Mouse (Mus musculus): ENCODE measurements at regions not wholly inside any gene's neighbourhood (a gene's known extent, or its start where the extent isn't known, plus 50 kb on each side); places are given as distances from the start of the nearest gene placed in this dataset.
A peak's percentile ranks its signal among the peaks of the same experiment; 100 is the strongest.

GRCm38 (mm10) chr9:30137611-30138287, 174.8 kb upstream of the Ntm start:
- Histone ChIP-seq H3K79me2 (ENCODE audit: control insufficient read depth, insufficient read depth, low read length, poor library complexity) (no peaks in the 10 kb centered on the region), H3K4me3 (ENCODE audit: control insufficient read depth in 1 of 2, insufficient read depth in 1 of 2, low read depth in 2 of 2, low read length in 2 of 2) (no peak overlapping the region), H3K9ac (ENCODE audit: control insufficient read depth, low read depth, low read length, poor library complexity, severe bottlenecking) (no peak overlapping the region), H3K27ac (ENCODE audit: control insufficient read depth, low read depth, low read length) (no peak overlapping the region), H3K36me3 (ENCODE audit: control insufficient read depth in 1 of 2, insufficient read depth in 2 of 2, low read length in 2 of 2) (no peaks in the 10 kb centered on the region), H3K9me3 (replicated peaks; ENCODE audit: insufficient read depth, low read length) (no peaks in the 10 kb centered on the region), H3K4me1 (ENCODE audit: control insufficient read depth in 1 of 2, insufficient read depth in 2 of 2, low read length in 2 of 2) (no peaks in the 10 kb centered on the region), H3K27me3 (ENCODE audit: control insufficient read depth in 1 of 2, insufficient read depth in 2 of 2, low read length in 2 of 2) (no peaks in the 10 kb centered on the region)
- no peak for TF ChIP-seq ZC3H11A (IDR thresholded peaks at IDR 0.05; ENCODE audit: low read depth, low read length)
- peak; percentile 4 to 37 (median 12); a peak in 3 of 6 replicates for TF ChIP-seq CTCF (IDR thresholded peaks at IDR 0.05 in 2 of 3, conservative IDR thresholded peaks at IDR 0.05 in 1 of 3; ENCODE audit: control insufficient read depth in 1 of 3, insufficient read depth in 1 of 3, low read depth in 2 of 3, low read length in 3 of 3, poor library complexity in 1 of 3, severe bottlenecking in 1 of 3)
- DNase-seq (ENCODE audit: low read depth, low spot score): peak; percentile 3

- no peak for TF ChIP-seq MYB (IDR thresholded peaks at IDR 0.05; ENCODE audit: low read depth, low read length)
- TF ChIP-seq POLR2AphosphoS2 (IDR thresholded peaks at IDR 0.05; ENCODE audit: low read length): no peak
- no peak for TF ChIP-seq ETS1 (IDR thresholded peaks at IDR 0.05; ENCODE audit: low read depth, low read length)
- no peak for TF ChIP-seq BHLHE40 (IDR thresholded peaks at IDR 0.05; ENCODE audit: borderline replicate concordance, low read depth, low read length)
- TF ChIP-seq MAX (IDR thresholded peaks at IDR 0.05; ENCODE audit: low read length): no peak
- no peak for TF ChIP-seq CTCF (IDR thresholded peaks at IDR 0.05 in 2 of 3, conservative IDR thresholded peaks at IDR 0.05 in 1 of 3; ENCODE audit: control insufficient read depth in 1 of 3, insufficient read depth in 1 of 3, low read depth in 2 of 3, low read length in 3 of 3, poor library complexity in 1 of 3, severe bottlenecking in 1 of 3)
- no peak for TF ChIP-seq USF2 (IDR thresholded peaks at IDR 0.05; ENCODE audit: borderline replicate concordance in 1 of 2, insufficient read depth in 1 of 2, low read depth in 1 of 2, low read length in 2 of 2)
- TF ChIP-seq CHD1 (IDR thresholded peaks at IDR 0.05; ENCODE audit: low read depth, low read length): no peak
- no peak for TF ChIP-seq MXI1 (IDR thresholded peaks at IDR 0.05; ENCODE audit: low read depth, low read length)
- no peak for TF ChIP-seq GATA1 (IDR thresholded peaks at IDR 0.05; ENCODE audit: low read depth, low read length)
- no peak for TF ChIP-seq NELFE (IDR thresholded peaks at IDR 0.05; ENCODE audit: low read depth, low read length)
- no peak overlapping the region for H3K9ac ChIP-seq (ENCODE audit: control insufficient read depth, low read depth, low read length, poor library complexity, severe bottlenecking)
- no peak overlapping the region for H3K4me3 ChIP-seq (ENCODE audit: control insufficient read depth in 1 of 2, insufficient read depth in 1 of 2, low read depth in 2 of 2, low read length in 2 of 2)
- H3K4me1 ChIP-seq (ENCODE audit: control insufficient read depth in 1 of 2, insufficient read depth in 2 of 2, low read length in 2 of 2): no peaks in the 10 kb centered on the region
- DNase-seq (ENCODE audit: low read depth, low spot score): no peak
- H3K27me3 ChIP-seq (ENCODE audit: control insufficient read depth in 1 of 2, insufficient read depth in 2 of 2, low read length in 2 of 2): no peaks in the 10 kb centered on the region
- no peaks in the 10 kb centered on the region for H3K9me3 ChIP-seq (replicated peaks; ENCODE audit: insufficient read depth, low read length)
- no peak overlapping the region for H3K27ac ChIP-seq (ENCODE audit: control insufficient read depth, low read depth, low read length)
- no peaks in the 10 kb centered on the region for H3K79me2 ChIP-seq (ENCODE audit: control insufficient read depth, insufficient read depth, low read length, poor library complexity)
- H3K36me3 ChIP-seq (ENCODE audit: control insufficient read depth in 1 of 2, insufficient read depth in 2 of 2, low read length in 2 of 2): no peaks in the 10 kb centered on the region
Observed at GRCm38 (mm10) chr9:30140188-30140587, 177.2 kb upstream of the Ntm start.

- no peak overlapping the region for H3K27ac ChIP-seq (ENCODE audit: control insufficient read depth, low read depth, low read length)
- H3K9me3 ChIP-seq (replicated peaks; ENCODE audit: insufficient read depth, low read length): no peaks in the 10 kb centered on the region
- H3K79me2 ChIP-seq (ENCODE audit: control insufficient read depth, insufficient read depth, low read length, poor library complexity): no peaks in the 10 kb centered on the region
- no peaks in the 10 kb centered on the region for H3K36me3 ChIP-seq (ENCODE audit: control insufficient read depth in 1 of 2, insufficient read depth in 2 of 2, low read length in 2 of 2)
- no peaks in the 10 kb centered on the region for H3K4me1 ChIP-seq (ENCODE audit: control insufficient read depth in 1 of 2, insufficient read depth in 2 of 2, low read length in 2 of 2)
- H3K4me3 ChIP-seq (ENCODE audit: control insufficient read depth in 1 of 2, insufficient read depth in 1 of 2, low read depth in 2 of 2, low read length in 2 of 2): no peak overlapping the region
- DNase-seq (ENCODE audit: low read depth, low spot score): no peak
- no peak for TF ChIP-seq SMC3 (IDR thresholded peaks at IDR 0.05; ENCODE audit: low read depth, low read length)
- TF ChIP-seq BHLHE40 (IDR thresholded peaks at IDR 0.05; ENCODE audit: borderline replicate concordance, low read depth, low read length): no peak
- no peak for TF ChIP-seq USF2 (IDR thresholded peaks at IDR 0.05; ENCODE audit: borderline replicate concordance in 1 of 2, insufficient read depth in 1 of 2, low read depth in 1 of 2, low read length in 2 of 2)
- no peak for TF ChIP-seq POLR2AphosphoS5 (IDR thresholded peaks at IDR 0.05; ENCODE audit: borderline replicate concordance, low read depth, low read length)
- TF ChIP-seq EP300 (IDR thresholded peaks at IDR 0.05; ENCODE audit: low read depth in 1 of 2, low read length in 2 of 2): no peak
- TF ChIP-seq NRF1 (IDR thresholded peaks at IDR 0.05; ENCODE audit: insufficient read depth, low read depth, low read length, poor library complexity, severe bottlenecking): no peak
- no peak for TF ChIP-seq TAL1 (IDR thresholded peaks at IDR 0.05; ENCODE audit: low read length)
- TF ChIP-seq ZKSCAN1 (IDR thresholded peaks at IDR 0.05; ENCODE audit: low read depth, low read length): no peak
- no peak for TF ChIP-seq ETS1 (IDR thresholded peaks at IDR 0.05; ENCODE audit: low read depth, low read length)
- TF ChIP-seq SIN3A (IDR thresholded peaks at IDR 0.05; ENCODE audit: low read length): no peak
- no peak for TF ChIP-seq ZMIZ1 (IDR thresholded peaks at IDR 0.05; ENCODE audit: low read depth, low read length)
- no peak for TF ChIP-seq POLR2AphosphoS2 (IDR thresholded peaks at IDR 0.05; ENCODE audit: low read length)
- TF ChIP-seq RAD21 (IDR thresholded peaks at IDR 0.05; ENCODE audit: low read depth, low read length): no peak
- no peak for TF ChIP-seq CHD1 (IDR thresholded peaks at IDR 0.05; ENCODE audit: low read depth, low read length)
- no peak for TF ChIP-seq GATA1 (IDR thresholded peaks at IDR 0.05; ENCODE audit: low read depth, low read length)
- no peaks in the 10 kb centered on the region for H3K27me3 ChIP-seq (ENCODE audit: control insufficient read depth in 1 of 2, insufficient read depth in 2 of 2, low read length in 2 of 2)
- H3K9ac ChIP-seq (ENCODE audit: control insufficient read depth, low read depth, low read length, poor library complexity, severe bottlenecking): no peak overlapping the region
Observed at GRCm38 (mm10) chr9:30141186-30141585, 178.2 kb upstream of the Ntm start.
